Mouse (Mus musculus) heart, embryonic 11.5 days (tissue): ENCODE measurements at regions not wholly inside any gene's neighbourhood (a gene's known extent, or its start where the extent isn't known, plus 50 kb on each side); places are given as distances from the start of the nearest gene placed in this dataset.
A peak's percentile ranks its signal among the peaks of the same experiment; 100 is the strongest.

Experiments
- ATAC-seq: fragments of 200-750 bp; cut with Nextera tagmentation; replicated peaks from 2 replicates; pipeline ENCODE4 v1.8.0; 2017; ENCODE audit warnings: moderate library complexity; ENCODE audit not compliant: insufficient number of reproducible peaks, low FRiP score, low TSS enrichment
- H3K27ac ChIP-seq: fragments of 300-500 bp; sonication (generic); 2 replicates; pipeline ENCODE4 v1.5.1; 2014; ENCODE audit warnings: mild to moderate bottlenecking, low read depth, low read length
- H3K27me3 ChIP-seq: fragments of 300-500 bp; sonication (generic); 2 replicates; pipeline ENCODE4 v1.6.1; 2014; ENCODE audit warnings: mild to moderate bottlenecking, low read length, mixed read lengths; ENCODE audit not compliant: control insufficient read depth, insufficient read depth
- H3K36me3 ChIP-seq: fragments of 300-500 bp; sonication (generic); 2 replicates; pipeline ENCODE4 v1.6.1; 2014; ENCODE audit warnings: mild to moderate bottlenecking, low read length, moderate library complexity, mixed read lengths; ENCODE audit not compliant: control insufficient read depth, insufficient read depth
- H3K4me1 ChIP-seq: fragments of 300-500 bp; sonication (generic); 2 replicates; pipeline ENCODE4 v1.6.1; 2014; ENCODE audit warnings: low read length; ENCODE audit not compliant: control insufficient read depth, insufficient read depth
- H3K4me2 ChIP-seq: fragments of 300-500 bp; sonication (generic); 2 replicates; pipeline ENCODE4 v1.6.1; 2014; ENCODE audit warnings: mild to moderate bottlenecking, moderate library complexity
- H3K4me3 ChIP-seq: fragments of 300-500 bp; sonication (generic); 2 replicates; pipeline ENCODE4 v1.5.1; 2014; ENCODE audit warnings: low read depth, low read length
- H3K9ac ChIP-seq: fragments of 300-500 bp; sonication (generic); 2 replicates; pipeline ENCODE4 v1.6.1; 2014; ENCODE audit warnings: mild to moderate bottlenecking, low read depth, low read length, moderate library complexity
- H3K9me3 ChIP-seq: fragments of 300-500 bp; sonication (generic); replicated peaks from 2 replicates; pipeline ENCODE4 v1.6.1; 2016; ENCODE audit warnings: low read length; ENCODE audit not compliant: control insufficient read depth
- WGBS: fragments of 180-500 bp; shearing (Covaris S2); extraction: QIAGEN DNeasy Blood & Tissue Kit; methylation state at CpG from one replicate; pipeline ENCODE4 v1.1.7; 2014; ENCODE audit not compliant: insufficient replicate concordance; 5-methylcytosine and 5-hydroxymethylcytosine counted together

- H3K9me3 ChIP-seq = no peaks in the 10 kb centered on the region
- no peak for ATAC-seq
- no peaks in the 10 kb centered on the region for H3K36me3 ChIP-seq
- H3K4me2 ChIP-seq = no peak overlapping the region
- no peak overlapping the region for H3K4me3 ChIP-seq
- no peak overlapping the region for H3K27ac ChIP-seq
- WGBS = 81% methylated on average over 6 of the region's 6 CpGs
- no peak overlapping the region for H3K9ac ChIP-seq
- no peaks in the 10 kb centered on the region for H3K27me3 ChIP-seq
- H3K4me1 ChIP-seq = no peaks in the 10 kb centered on the region
Measured at GRCm38 (mm10) chr10:37079535-37079934, 59.2 kb downstream of the Marcks start.

GRCm38 (mm10) chr10:37078439-37078838 is 60.3 kb downstream of the Marcks start:
- Histone ChIP-seq H3K9me3 (no peaks in the 10 kb centered on the region), H3K4me1 (no peaks in the 10 kb centered on the region), H3K9ac (0 out of 2 replicates have a peak overlapping the region, but pooled peaks have one; percentile 5), H3K4me2 (no peak overlapping the region), H3K4me3 (no peak overlapping the region), H3K27me3 (no peaks in the 10 kb centered on the region), H3K36me3 (no peaks in the 10 kb centered on the region), H3K27ac (peak overlapping the region; percentile 73)
- 19% methylated on average over 5 of the region's 5 CpGs for WGBS
- ATAC-seq = peak; percentile 87

DNA sequence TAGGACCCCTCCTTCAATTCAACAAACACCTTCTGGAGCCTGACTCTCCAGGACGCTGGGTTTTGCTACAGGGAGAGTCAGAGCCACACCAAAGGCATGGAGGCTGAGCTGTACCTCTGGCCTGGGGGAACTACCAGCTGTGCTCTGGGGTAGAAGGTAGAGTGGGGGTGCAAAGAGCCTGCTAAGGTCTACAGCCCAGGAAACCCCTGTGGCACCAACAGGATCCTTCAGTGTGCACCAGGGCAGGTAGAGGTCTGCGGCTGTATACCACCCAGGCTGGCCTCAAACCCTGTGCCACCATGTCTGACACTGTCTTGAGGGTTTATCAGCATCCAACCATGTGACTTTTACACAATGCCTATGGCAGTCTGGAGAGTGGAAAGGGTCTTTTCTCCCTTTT is 61.0 kb downstream of the Marcks start:
- no peak overlapping the region for H3K9ac ChIP-seq
- peak overlapping the region; percentile 73 for H3K27ac ChIP-seq
- H3K4me1 ChIP-seq = no peaks in the 10 kb centered on the region
- no peaks in the 10 kb centered on the region for H3K36me3 ChIP-seq
- no peak overlapping the region for H3K4me3 ChIP-seq
- no peak overlapping the region for H3K4me2 ChIP-seq
- WGBS = 63% methylated on average over 2 of the region's 2 CpGs
- H3K27me3 ChIP-seq = no peaks in the 10 kb centered on the region
- H3K9me3 ChIP-seq = no peaks in the 10 kb centered on the region
- 0 out of 2 replicates have a peak, but pooled peaks have one; percentile 36 for ATAC-seq

DNA sequence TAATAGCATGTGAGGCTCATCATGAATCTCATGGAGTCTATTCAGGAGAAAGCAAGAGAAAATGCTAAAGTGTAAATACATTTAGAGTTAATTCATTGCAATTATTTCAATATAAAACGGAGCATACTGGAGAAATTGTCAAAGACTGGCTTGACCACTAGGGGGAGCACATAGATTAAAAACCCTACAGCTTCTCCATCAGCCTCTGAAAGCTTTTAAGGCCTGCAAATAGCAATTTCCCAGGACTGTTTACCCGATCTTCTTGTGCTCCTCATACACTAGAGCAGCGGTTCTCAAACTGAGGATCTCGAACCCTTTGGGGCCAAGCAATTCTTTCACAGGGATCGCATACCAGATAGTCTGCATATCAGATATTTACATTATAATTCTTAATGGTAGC is 65.9 kb downstream of the Marcks start:
- H3K36me3 ChIP-seq = no peaks in the 10 kb centered on the region
- H3K27ac ChIP-seq = no peak overlapping the region
- H3K27me3 ChIP-seq = no peaks in the 10 kb centered on the region
- no peaks in the 10 kb centered on the region for H3K9me3 ChIP-seq
- H3K9ac ChIP-seq = no peak overlapping the region
- H3K4me1 ChIP-seq = no peaks in the 10 kb centered on the region
- H3K4me3 ChIP-seq = no peak overlapping the region
- 17% methylated on average over 5 of the region's 5 CpGs for WGBS
- ATAC-seq = no peak
- H3K4me2 ChIP-seq = no peak overlapping the region

GRCm38 (mm10) chr10:37072061-37072460 is 66.7 kb downstream of the Marcks start:
- H3K9ac ChIP-seq = no peak overlapping the region
- no peak overlapping the region for H3K4me2 ChIP-seq
- WGBS = 93% methylated on average over 5 of the region's 5 CpGs
- H3K27ac ChIP-seq = no peak overlapping the region
- no peak for ATAC-seq
- H3K9me3 ChIP-seq = no peaks in the 10 kb centered on the region
- H3K4me3 ChIP-seq = no peak overlapping the region
- no peaks in the 10 kb centered on the region for H3K27me3 ChIP-seq
- H3K36me3 ChIP-seq = no peaks in the 10 kb centered on the region
- no peaks in the 10 kb centered on the region for H3K4me1 ChIP-seq

- Histone ChIP-seq H3K27ac (no peak overlapping the region), H3K27me3 (no peaks in the 10 kb centered on the region), H3K4me1 (no peaks in the 10 kb centered on the region), H3K36me3 (no peaks in the 10 kb centered on the region), H3K9me3 (no peaks in the 10 kb centered on the region), H3K4me2 (no peak overlapping the region), H3K9ac (no peak overlapping the region), H3K4me3 (no peak overlapping the region)
- WGBS = 79% methylated on average over 2 of the region's 2 CpGs
- no peak for ATAC-seq
Measured at GRCm38 (mm10) chr10:37071420-37071819, 67.3 kb downstream of the Marcks start.
